Mouse (Mus musculus) liver, adult 2 months (tissue): ENCODE measurements at regions not wholly inside any gene's neighbourhood (a gene's known extent, or its start where the extent isn't known, plus 50 kb on each side); places are given as distances from the start of the nearest gene placed in this dataset.

Experiments used
- DNase-seq: peaks from one replicate; pipeline ENCODE4 v3.0.0-alpha.2; 2011; ENCODE audit warnings: low read depth, low spot score; ENCODE audit errors: extremely low read depth
- H3K27ac ChIP-seq: fragments of 200-500 bp; replicated peaks from 2 replicates; pipeline ENCODE4 v1.5.1; 2012; ENCODE audit warnings: low read depth, mild to moderate bottlenecking, control low read depth, inconsistent platforms, low read length; ENCODE audit not compliant: insufficient read depth
- H3K27me3 ChIP-seq: fragments of 200-500 bp; 2 replicates; pipeline ENCODE4 v1.6.1; 2012; ENCODE audit warnings: mild to moderate bottlenecking, moderate library complexity, low read length, inconsistent platforms; ENCODE audit not compliant: control insufficient read depth, insufficient read depth
- H3K36me3 ChIP-seq: fragments of 200-500 bp; 2 replicates; pipeline ENCODE4 v1.6.1; 2012; ENCODE audit warnings: low read length, inconsistent platforms; ENCODE audit not compliant: control insufficient read depth, insufficient read depth
- H3K4me1 ChIP-seq: fragments of 200-500 bp; 2 replicates; pipeline ENCODE4 v1.6.1; 2011; ENCODE audit warnings: low read length; ENCODE audit not compliant: control insufficient read depth, insufficient read depth
- H3K4me3 ChIP-seq: fragments of 200-500 bp; 2 replicates; pipeline ENCODE4 v1.5.1; 2011; ENCODE audit warnings: low read depth, mild to moderate bottlenecking, control low read depth, low read length, moderate library complexity; ENCODE audit not compliant: insufficient read depth
- H3K79me2 ChIP-seq: fragments of 200-500 bp; 2 replicates; pipeline ENCODE4 v1.6.1; 2012; ENCODE audit warnings: inconsistent platforms, mild to moderate bottlenecking, low read length, moderate library complexity; ENCODE audit not compliant: control insufficient read depth, insufficient read depth
- H3K9ac ChIP-seq: fragments of 200-500 bp; 2 replicates; pipeline ENCODE4 v1.6.1; 2012; ENCODE audit warnings: low read depth, mild to moderate bottlenecking, control low read depth, inconsistent platforms, low read length
- CTCF ChIP-seq: fragments of 200-500 bp; IDR thresholded peaks from 2 replicates; pipeline ENCODE4 v1.5.1; 2011; ENCODE audit warnings: low read depth, low read length, control low read depth
- POLR2A ChIP-seq: fragments of 200-500 bp; IDR thresholded peaks from 2 replicates; pipeline ENCODE4 v1.6.1; 2011; ENCODE audit warnings: low read length, control low read depth; ENCODE audit not compliant: insufficient read depth; ENCODE audit errors: extremely low read depth
- WGBS: fragments of 180-500 bp; shearing (Covaris S2); methylation state at CpG from one replicate; pipeline ENCODE4 v1.1.7; 2018; 5-methylcytosine and 5-hydroxymethylcytosine counted together

DNA sequence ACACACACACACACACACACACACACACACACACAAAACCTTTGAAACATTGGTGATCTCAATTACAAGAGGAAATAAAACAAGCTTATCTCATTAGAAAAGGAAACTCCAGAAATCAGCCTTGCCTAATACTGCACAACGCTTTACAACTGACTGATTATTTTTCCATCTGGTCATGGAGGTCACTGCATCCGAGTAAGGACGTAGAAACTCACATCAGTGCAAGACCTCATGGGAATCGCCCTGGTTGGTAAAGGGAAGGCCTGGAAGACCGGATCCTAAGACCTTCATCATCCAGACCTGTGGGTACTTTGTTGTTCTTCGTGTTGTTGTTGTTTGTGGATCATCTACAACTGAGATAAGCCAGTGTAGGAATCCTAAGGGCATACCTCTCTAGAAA lies 77.8 kb upstream of the Sestd1 start:
- no peak for TF ChIP-seq CTCF
- TF ChIP-seq POLR2A: no peak
- no peaks in the 10 kb centered on the region for H3K79me2 ChIP-seq
- no peaks in the 10 kb centered on the region for H3K4me1 ChIP-seq
- H3K27ac ChIP-seq: no peak overlapping the region
- H3K27me3 ChIP-seq: no peaks in the 10 kb centered on the region
- 69% methylated on average over 6 of the region's 6 CpGs for WGBS
- DNase-seq: no peak
- no peaks in the 10 kb centered on the region for H3K36me3 ChIP-seq
- no peak overlapping the region for H3K9ac ChIP-seq
- H3K4me3 ChIP-seq: no peak overlapping the region

- TF ChIP-seq CTCF: no peak
- TF ChIP-seq POLR2A: no peak
- Histone ChIP-seq H3K36me3 (no peaks in the 10 kb centered on the region), H3K79me2 (no peaks in the 10 kb centered on the region), H3K4me1 (no peaks in the 10 kb centered on the region), H3K4me3 (no peak overlapping the region), H3K27ac (no peak overlapping the region), H3K27me3 (no peaks in the 10 kb centered on the region), H3K9ac (no peak overlapping the region)
- 75% methylated on average over 10 of the region's 10 CpGs for WGBS
- no peak for DNase-seq
These were observed 76.4 kb upstream of the Sestd1 start for GRCm38 (mm10) chr2:77356798-77357197.

DNA sequence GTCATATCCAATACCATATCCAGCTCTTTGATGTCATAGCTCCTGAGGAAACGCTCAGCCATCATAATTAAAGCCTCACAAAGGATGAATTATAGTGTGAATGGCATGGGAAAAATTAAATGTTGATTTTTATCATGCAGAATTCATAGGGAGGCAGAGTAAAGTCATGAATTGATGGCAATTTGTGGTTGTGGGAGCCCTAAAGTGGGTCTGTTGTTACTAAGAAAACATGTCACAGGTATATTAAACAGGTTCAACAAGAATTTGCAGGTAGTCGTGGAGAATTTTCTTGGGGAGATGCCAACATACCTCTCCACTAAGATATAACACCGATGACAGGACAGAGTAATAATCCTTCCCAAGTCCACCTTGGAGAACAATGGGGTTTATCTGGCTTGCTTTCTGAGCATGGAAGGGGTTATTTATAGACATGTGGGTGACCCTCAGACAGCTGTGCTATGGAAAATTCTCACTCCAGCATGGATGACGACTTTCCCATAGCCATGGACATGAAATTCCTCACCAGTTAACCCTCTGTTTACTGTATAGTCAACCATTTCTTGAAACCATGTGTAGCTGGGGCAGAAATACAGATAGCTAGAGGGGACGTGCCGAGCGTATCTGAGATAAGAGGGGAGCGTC lies 71.7 kb upstream of the Sestd1 start:
- Histone ChIP-seq H3K36me3 (no peaks in the 10 kb centered on the region), H3K9ac (no peak overlapping the region), H3K4me3 (no peak overlapping the region), H3K27me3 (no peaks in the 10 kb centered on the region), H3K27ac (no peak overlapping the region), H3K4me1 (no peaks in the 10 kb centered on the region), H3K79me2 (no peaks in the 10 kb centered on the region)
- DNase-seq: no peak
- no peak for TF ChIP-seq POLR2A
- TF ChIP-seq CTCF: no peak
- WGBS: 75% methylated on average over 8 of the region's 8 CpGs

DNA sequence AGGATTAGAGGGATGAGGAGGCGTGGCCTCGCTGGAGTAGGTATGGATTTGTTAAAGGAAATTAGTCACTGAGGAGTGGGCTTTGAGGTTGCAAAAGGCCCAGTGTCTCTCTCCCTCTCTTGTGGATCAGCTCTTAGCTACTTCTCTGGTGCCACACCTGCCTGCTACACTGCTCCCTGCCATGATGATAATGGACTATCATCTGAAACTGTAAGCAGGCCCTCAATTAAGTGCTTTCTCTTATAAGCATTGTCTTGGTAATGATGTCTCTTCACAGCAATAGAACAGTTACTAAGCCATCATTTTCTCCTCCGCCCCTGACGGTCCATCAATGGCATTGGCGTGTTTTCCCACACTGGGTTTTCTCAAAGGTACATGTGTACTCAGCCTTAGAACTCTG lies 66.6 kb upstream of the Sestd1 start:
- TF ChIP-seq CTCF (no peak), POLR2A (no peak)
- no peaks in the 10 kb centered on the region for H3K36me3 ChIP-seq
- no peaks in the 10 kb centered on the region for H3K79me2 ChIP-seq
- H3K4me3 ChIP-seq: no peak overlapping the region
- H3K27ac ChIP-seq: no peak overlapping the region
- H3K4me1 ChIP-seq: no peaks in the 10 kb centered on the region
- no peak overlapping the region for H3K9ac ChIP-seq
- DNase-seq: no peak
- 98% methylated on average over 5 of the region's 5 CpGs for WGBS
- H3K27me3 ChIP-seq: 0 out of 2 replicates have a peak, but pooled peaks cover 2% of the 10 kb centered on the region

DNA sequence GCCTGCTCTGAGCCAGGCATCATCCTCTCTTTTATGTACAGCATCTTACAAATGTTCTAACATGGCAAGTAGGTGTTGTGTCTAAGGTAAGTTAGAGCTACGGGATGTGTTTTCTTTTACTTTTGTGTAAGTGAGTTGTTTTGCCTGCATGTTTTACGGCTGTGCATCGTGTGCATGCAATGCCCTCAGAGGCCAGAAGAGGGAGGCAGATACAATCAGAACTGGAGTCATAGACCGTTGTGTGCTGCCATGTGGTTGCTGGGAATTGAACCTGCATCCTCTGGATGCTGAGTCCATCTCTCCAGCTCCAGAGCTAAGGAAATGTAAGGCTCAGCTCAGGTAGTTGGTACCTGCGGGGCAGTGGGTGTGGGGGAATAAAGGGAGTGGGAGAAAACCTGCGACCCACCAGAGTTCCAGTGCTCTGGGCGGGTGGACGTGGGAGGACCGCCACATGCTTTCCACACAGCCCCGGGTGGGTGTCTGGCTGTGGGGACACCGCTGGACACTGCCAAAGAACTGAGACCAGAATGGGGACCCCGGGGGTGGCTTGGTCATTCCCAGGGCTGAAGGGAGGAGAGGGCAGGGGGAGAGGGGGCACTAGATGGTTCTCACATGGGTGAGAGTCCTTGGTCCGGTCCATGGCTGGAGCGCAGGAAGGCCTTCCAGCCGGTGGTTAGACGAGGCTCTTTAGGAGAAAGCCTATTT lies 63.5 kb upstream of the Sestd1 start:
- no peak for TF ChIP-seq POLR2A
- peak; percentile 45 for TF ChIP-seq CTCF
- no peak for DNase-seq
- 90% methylated on average over 16 of the region's 16 CpGs for WGBS

DNA sequence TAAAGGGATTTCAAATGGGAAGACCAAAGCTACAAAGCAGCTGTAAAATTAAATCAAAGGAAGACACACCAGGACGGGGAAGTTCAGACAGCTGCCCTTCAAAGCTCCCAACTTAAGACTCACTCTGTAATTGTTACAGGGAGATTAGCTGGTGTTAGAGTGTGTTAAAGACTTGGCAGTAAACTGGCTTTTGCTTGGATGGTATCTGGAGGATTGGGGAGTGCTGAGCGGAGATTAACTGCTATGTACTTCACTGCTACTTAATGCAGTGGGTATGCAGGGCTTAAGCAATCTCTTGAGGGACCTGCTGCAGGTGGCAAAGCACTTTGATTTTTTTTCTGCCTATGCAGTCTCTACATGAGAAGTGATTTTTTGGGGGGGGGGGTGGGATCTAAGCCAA lies 62.0 kb upstream of the Sestd1 start:
- Histone ChIP-seq H3K4me3 (no peak overlapping the region), H3K4me1 (no peaks in the 10 kb centered on the region), H3K36me3 (no peaks in the 10 kb centered on the region), H3K79me2 (no peaks in the 10 kb centered on the region), H3K27me3 (0 out of 2 replicates have a peak, but pooled peaks cover 2% of the 10 kb centered on the region), H3K27ac (no peak overlapping the region), H3K9ac (no peak overlapping the region)
- DNase-seq: no peak
- 46% methylated on average over 2 of the region's 2 CpGs for WGBS
- TF ChIP-seq POLR2A: no peak
- no peak for TF ChIP-seq CTCF

More for the DNA sequence above, 63.5 kb upstream of the Sestd1 start:
- Histone ChIP-seq H3K79me2 (no peaks in the 10 kb centered on the region), H3K27ac (no peak overlapping the region), H3K36me3 (no peaks in the 10 kb centered on the region), H3K27me3 (0 out of 2 replicates have a peak, but pooled peaks cover 2% of the 10 kb centered on the region), H3K4me1 (no peaks in the 10 kb centered on the region), H3K4me3 (no peak overlapping the region), H3K9ac (no peak overlapping the region)
